Mouse (Mus musculus) bone marrow macrophage, adult 2 months (primary cell): ENCODE data around the gene Znrd1as.

Source experiments
- CTCF ChIP-seq: IDR thresholded peaks from 2 replicates; pipeline ENCODE4 v1.5.1; 2012; ENCODE audit warnings: low read depth, mild to moderate bottlenecking, low read length, moderate library complexity
- POLR2A ChIP-seq: IDR thresholded peaks from 2 replicates; pipeline ENCODE4 v1.6.1; 2012; ENCODE audit warnings: mild to moderate bottlenecking, low read depth, low read length, borderline replicate concordance

GRCm38 (mm10) chr17:36929236-36929932 is 29.0 kb upstream of the Znrd1as start:
- TF ChIP-seq POLR2A (no peak), CTCF (no peak)
